Mouse (Mus musculus) myocyte (in vitro differentiated cells): ENCODE measurements around the gene Dzip1l.

Experiments
- E2F4 ChIP-seq: IDR thresholded peaks from one replicate; pipeline ENCODE4 v1.6.1; 2011; ENCODE audit warnings: mild to moderate bottlenecking, control low read depth, moderate library complexity; ENCODE audit not compliant: insufficient read depth
- MAX ChIP-seq: IDR thresholded peaks from one replicate; pipeline ENCODE4 v1.6.1; 2011; ENCODE audit warnings: low read depth, mild to moderate bottlenecking, control low read depth
- MYOD1 ChIP-seq, 3 experiments: IDR thresholded peaks; one replicate each; pipeline ENCODE4 v1.6.1; 2011; ENCODE audit warnings: control low read depth in 2 of 3, low read depth in 2 of 3, mild to moderate bottlenecking in 2 of 3, moderate library complexity in 1 of 3; ENCODE audit not compliant: insufficient read length in 2 of 3, control insufficient read depth in 1 of 3
- MYOG ChIP-seq, 3 experiments: IDR thresholded peaks; one replicate each; pipeline ENCODE4 v1.6.1; 2011; ENCODE audit warnings: control low read depth in 2 of 3, low read depth in 2 of 3, mild to moderate bottlenecking in 2 of 3; ENCODE audit not compliant: insufficient read length in 2 of 3, control insufficient read depth in 1 of 3, insufficient read depth in 1 of 3
- POLR2A ChIP-seq: IDR thresholded peaks from one replicate; pipeline ENCODE4 v1.6.1; 2011; ENCODE audit warnings: low read depth, mild to moderate bottlenecking, control low read depth, moderate library complexity; ENCODE audit not compliant: insufficient read length
- POLR2AphosphoS2 ChIP-seq: IDR thresholded peaks from one replicate; pipeline ENCODE4 v1.6.1; 2011; ENCODE audit warnings: low read depth, control low read depth; ENCODE audit not compliant: insufficient read length
- REST ChIP-seq: IDR thresholded peaks from one replicate; pipeline ENCODE4 v1.6.1; 2011; ENCODE audit warnings: mild to moderate bottlenecking, control low read depth, moderate library complexity; ENCODE audit not compliant: insufficient read depth, insufficient read length
- TCF12 ChIP-seq: IDR thresholded peaks from one replicate; pipeline ENCODE4 v1.6.1; 2011; ENCODE audit warnings: mild to moderate bottlenecking, control low read depth; ENCODE audit not compliant: poor library complexity, insufficient read depth, severe bottlenecking
- TCF3 ChIP-seq: IDR thresholded peaks from one replicate; pipeline ENCODE4 v1.6.1; 2011; ENCODE audit warnings: low read depth, control low read depth; ENCODE audit not compliant: insufficient read length

DNA sequence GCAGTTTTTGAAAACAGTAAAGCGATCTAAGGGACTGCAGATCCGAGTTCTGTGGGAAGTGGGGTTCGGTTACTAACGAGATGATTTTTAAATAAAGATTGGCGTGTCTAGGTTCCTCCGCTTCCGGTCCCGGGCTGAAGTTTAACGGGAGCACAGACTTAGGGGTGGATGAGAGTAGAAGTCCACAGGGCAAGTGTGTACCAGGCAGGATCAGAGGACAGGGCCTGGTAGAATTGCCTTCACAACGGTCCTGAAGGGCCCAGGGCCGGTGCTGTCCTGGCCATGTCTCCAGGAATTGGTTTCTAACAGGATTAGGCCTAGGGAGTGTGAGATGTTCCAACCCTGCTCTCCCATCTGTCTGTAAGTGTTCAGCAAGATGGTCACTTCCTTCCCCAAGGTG, 775 bp downstream of the Dzip1l start:
- no peak for TF ChIP-seq POLR2A
- no peak for TF ChIP-seq MAX
- TF ChIP-seq REST, result no peak
- TF ChIP-seq MYOG (IDR thresholded peaks at IDR 0.05; ENCODE audit: control insufficient read depth in 1 of 3, insufficient read depth in 1 of 3, insufficient read length in 2 of 3, low read depth in 2 of 3), result no peak
- no peak for TF ChIP-seq POLR2AphosphoS2
- no peak for TF ChIP-seq TCF3
- TF ChIP-seq MYOD1 (IDR thresholded peaks at IDR 0.05; ENCODE audit: control insufficient read depth in 1 of 3, insufficient read length in 2 of 3, low read depth in 2 of 3), result no peak
- TF ChIP-seq E2F4, result no peak
- TF ChIP-seq TCF12, result no peak
